Mouse (Mus musculus): ENCODE results near the gene Adgra3. TPM values are rescaled to one million over a fixed set of nuclear protein-coding genes. Genes with fewer than 3 reads are reported as not detected.

Adgra3 gene
- polyA plus RNA-seq, 1 experiment, result not detected

GRCm38 (mm10) chr5:49999764-50000163, 59.0 kb downstream of the Adgra3 start:
- TF ChIP-seq CTCF (IDR thresholded peaks at IDR 0.05; ENCODE audit: insufficient read depth, low read depth, low read length) (no peak), POLR2A (IDR thresholded peaks at IDR 0.05; ENCODE audit: insufficient read depth, low read depth, low read length) (no peak)
- Histone ChIP-seq H3K4me1 (ENCODE audit: control insufficient read depth, insufficient read depth, low read length) (peaks cover 15% of the 10 kb centered on the region), H3K27ac (ENCODE audit: insufficient read depth, low read depth, low read length) (no peak overlapping the region), H3K4me3 (ENCODE audit: insufficient read depth, low read depth, low read length) (no peak overlapping the region)
- 40% methylated on average over 9 of the region's 9 CpGs for WGBS

DNA sequence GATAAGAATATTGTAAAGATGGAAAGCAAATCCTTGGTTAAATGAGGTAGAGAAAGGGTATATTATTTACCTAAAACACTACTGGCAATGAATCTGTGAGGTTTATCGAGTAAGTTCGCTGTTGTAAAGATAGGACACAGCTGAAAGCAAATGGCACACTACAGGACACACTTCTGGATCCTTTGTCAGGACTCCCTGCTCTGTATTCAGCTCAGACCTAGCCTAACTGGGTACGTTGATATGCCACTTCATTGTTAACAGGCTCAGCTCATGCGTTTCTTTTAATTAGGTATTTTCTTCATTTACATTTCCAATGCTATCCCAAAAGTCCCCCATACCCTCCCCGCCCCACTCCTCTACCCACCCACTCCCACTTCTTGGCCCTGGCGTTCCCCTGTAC, 61.8 kb downstream of the Adgra3 start:
- WGBS, result 52% methylated on average over 6 of the region's 6 CpGs
- no peak for TF ChIP-seq CTCF (IDR thresholded peaks at IDR 0.05; ENCODE audit: insufficient read depth, low read depth, low read length)
- no peak for TF ChIP-seq POLR2A (IDR thresholded peaks at IDR 0.05; ENCODE audit: insufficient read depth, low read depth, low read length)
- Histone ChIP-seq H3K27ac (ENCODE audit: insufficient read depth, low read depth, low read length) (peak overlapping the region; percentile 90), H3K4me3 (ENCODE audit: insufficient read depth, low read depth, low read length) (no peak overlapping the region), H3K4me1 (ENCODE audit: control insufficient read depth, insufficient read depth, low read length) (peaks cover 15% of the 10 kb centered on the region)

DNA sequence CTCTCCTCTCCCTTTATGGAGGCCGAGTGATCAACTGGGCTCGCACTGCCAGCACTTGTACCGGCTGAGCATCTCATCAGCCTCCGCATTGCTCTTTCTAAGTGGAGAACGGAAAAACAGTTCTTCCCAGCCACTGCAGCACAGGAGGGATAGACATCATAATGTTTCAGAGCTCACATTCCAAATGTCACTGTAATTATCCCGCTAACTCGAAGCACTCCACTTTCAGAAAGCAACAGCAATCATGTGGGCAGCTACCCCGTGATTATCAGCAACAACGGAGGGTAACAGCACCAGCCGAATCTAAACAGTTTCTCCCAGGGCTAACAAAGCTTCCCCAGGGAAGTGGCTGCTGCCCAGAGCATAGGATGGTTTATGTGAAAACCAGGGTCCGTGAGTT, 62.3 kb downstream of the Adgra3 start:
- Histone ChIP-seq H3K4me1 (ENCODE audit: control insufficient read depth, insufficient read depth, low read length) (peaks cover 15% of the 10 kb centered on the region), H3K27ac (ENCODE audit: insufficient read depth, low read depth, low read length) (peak overlapping the region; percentile 90), H3K4me3 (ENCODE audit: insufficient read depth, low read depth, low read length) (no peak overlapping the region)
- TF ChIP-seq POLR2A (IDR thresholded peaks at IDR 0.05; ENCODE audit: insufficient read depth, low read depth, low read length), result no peak
- no peak for TF ChIP-seq CTCF (IDR thresholded peaks at IDR 0.05; ENCODE audit: insufficient read depth, low read depth, low read length)
- WGBS, result 22% methylated on average over 11 of the region's 11 CpGs

DNA sequence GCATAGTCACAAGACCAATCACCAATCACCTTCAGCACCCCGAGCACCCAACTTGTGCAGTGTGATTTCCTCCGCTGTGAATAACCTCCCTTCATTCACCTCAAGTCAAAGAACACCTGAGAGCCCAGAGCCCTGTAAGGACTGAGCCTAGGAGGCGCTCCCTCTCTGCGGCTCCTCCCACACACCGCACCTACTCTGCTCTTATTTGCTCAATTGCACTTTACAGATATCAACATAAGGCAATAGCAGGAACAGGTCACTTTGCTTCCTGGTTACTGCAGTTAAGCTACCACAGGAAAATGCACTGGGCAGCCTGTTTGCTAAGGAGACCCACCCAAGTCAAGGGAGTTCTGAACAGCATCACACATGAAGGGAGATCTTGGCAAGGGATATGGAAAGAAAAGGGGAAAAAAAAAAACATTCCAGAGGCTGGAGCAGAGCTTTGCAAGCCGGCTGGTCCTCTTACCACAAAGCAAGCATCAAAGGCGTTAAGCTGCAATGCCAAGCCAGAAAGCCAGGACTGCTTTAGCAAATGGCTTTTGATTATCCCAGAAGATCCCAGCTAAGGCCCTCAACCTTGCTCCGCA, 68.0 kb downstream of the Adgra3 start:
- WGBS, result 89% methylated on average over 8 of the region's 8 CpGs
- Histone ChIP-seq H3K27ac (ENCODE audit: insufficient read depth, low read depth, low read length) (no peak overlapping the region), H3K4me3 (ENCODE audit: insufficient read depth, low read depth, low read length) (no peak overlapping the region), H3K4me1 (ENCODE audit: control insufficient read depth, insufficient read depth, low read length) (peaks cover 6% of the 10 kb centered on the region; the same call in 1 of the 2 replicates)
- TF ChIP-seq CTCF (IDR thresholded peaks at IDR 0.05; ENCODE audit: insufficient read depth, low read depth, low read length), result no peak
- no peak for TF ChIP-seq POLR2A (IDR thresholded peaks at IDR 0.05; ENCODE audit: insufficient read depth, low read depth, low read length)

DNA sequence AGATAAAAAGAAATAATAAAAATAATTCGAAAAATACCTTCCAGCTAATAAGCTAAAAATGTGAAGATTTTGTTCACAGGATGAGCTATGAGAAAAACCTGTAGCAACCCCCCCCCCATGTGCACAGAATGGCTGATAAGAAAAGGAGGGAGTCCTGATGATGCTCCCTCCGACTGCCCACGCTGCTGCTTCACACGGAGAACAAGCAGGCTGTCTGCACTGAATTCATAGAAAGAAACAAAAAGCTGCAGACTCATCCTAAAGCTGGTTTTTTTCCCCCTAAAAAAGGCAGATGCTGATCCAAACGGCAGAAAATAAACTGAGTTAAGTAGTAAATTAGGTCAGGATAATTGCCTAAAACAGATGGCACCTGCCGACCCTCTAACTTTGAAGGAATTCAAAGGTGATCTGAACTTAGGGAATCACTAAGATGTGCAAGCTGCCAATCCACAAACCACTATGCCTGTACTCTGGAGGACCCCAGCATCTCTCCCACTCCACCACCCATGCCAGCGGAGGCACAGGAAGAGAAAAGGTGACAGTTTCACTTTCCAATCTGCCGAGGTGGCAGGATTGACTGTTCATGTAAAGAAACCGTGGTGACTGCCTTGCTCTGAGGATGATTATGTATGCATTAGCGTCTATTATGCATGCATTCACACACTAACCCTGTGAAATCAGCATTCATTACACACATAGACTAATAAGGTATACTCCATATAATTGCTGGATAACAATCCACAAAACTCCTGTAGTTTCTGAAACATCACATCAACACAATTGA, 70.6 kb downstream of the Adgra3 start:
- H3K27ac ChIP-seq (ENCODE audit: insufficient read depth, low read depth, low read length), result no peak overlapping the region

DNA sequence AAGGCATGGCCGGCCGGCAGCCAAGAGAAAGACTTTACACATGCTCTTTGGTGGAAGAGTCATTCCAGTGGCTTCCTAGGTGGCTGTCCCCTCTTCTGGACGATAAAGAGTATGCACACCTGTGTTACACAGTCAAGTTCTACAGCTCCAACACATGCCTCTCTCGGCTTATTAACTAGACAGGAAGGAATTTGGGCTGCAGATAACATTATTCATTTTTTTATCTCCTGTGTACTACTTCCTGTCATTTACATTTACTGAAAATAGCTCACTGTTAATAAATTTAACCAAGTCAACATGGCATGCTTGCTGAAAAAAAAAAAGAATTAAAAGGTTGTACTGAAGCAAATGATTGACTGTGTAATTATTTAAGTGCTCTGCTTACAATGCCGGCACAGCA, 78.1 kb downstream of the Adgra3 start:
- H3K4me3 ChIP-seq (ENCODE audit: insufficient read depth, low read depth, low read length), result no peak overlapping the region
- H3K4me1 ChIP-seq (ENCODE audit: control insufficient read depth, insufficient read depth, low read length), result peaks cover 3% of the 10 kb centered on the region; the same call in 1 of the 2 replicates
- WGBS, result 79% methylated on average over 5 of the region's 5 CpGs
- TF ChIP-seq CTCF (IDR thresholded peaks at IDR 0.05; ENCODE audit: insufficient read depth, low read depth, low read length), result no peak
- TF ChIP-seq POLR2A (IDR thresholded peaks at IDR 0.05; ENCODE audit: insufficient read depth, low read depth, low read length), result no peak
- H3K27ac ChIP-seq (ENCODE audit: insufficient read depth, low read depth, low read length), result no peak overlapping the region

More for the DNA sequence above, 70.6 kb downstream of the Adgra3 start:
- TF ChIP-seq POLR2A (IDR thresholded peaks at IDR 0.05; ENCODE audit: insufficient read depth, low read depth, low read length), result no peak
- no peak for TF ChIP-seq CTCF (IDR thresholded peaks at IDR 0.05; ENCODE audit: insufficient read depth, low read depth, low read length)
- WGBS, result 48% methylated on average over 10 of the region's 10 CpGs
- Histone ChIP-seq H3K4me3 (ENCODE audit: insufficient read depth, low read depth, low read length) (no peak overlapping the region), H3K4me1 (ENCODE audit: control insufficient read depth, insufficient read depth, low read length) (peaks cover 6% of the 10 kb centered on the region; the same call in 1 of the 2 replicates)

DNA sequence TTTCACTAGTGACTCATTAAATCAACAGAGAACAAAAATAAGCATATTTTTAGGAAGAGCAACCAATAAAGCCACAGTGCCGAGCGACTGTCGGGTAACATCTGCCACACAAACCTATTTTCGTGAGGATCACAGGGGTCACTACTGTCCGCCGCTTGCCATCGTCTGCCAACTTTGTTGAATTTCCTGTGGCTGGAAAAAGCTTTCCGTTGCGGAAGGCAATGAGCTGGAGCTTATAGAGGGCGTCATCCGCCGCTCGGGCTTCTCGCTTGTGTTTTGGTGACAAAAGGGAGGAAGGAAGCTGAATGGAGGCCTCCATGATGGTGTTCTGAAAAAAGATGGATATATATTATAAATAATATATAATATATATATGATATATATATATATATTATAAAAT, 79.6 kb downstream of the Adgra3 start:
- 94% methylated on average over 14 of the region's 14 CpGs for WGBS
- H3K4me1 ChIP-seq (ENCODE audit: control insufficient read depth, insufficient read depth, low read length), result peaks cover 3% of the 10 kb centered on the region; the same call in 1 of the 2 replicates
- no peak overlapping the region for H3K4me3 ChIP-seq (ENCODE audit: insufficient read depth, low read depth, low read length)
- TF ChIP-seq POLR2A (IDR thresholded peaks at IDR 0.05; ENCODE audit: insufficient read depth, low read depth, low read length) (no peak), CTCF (IDR thresholded peaks at IDR 0.05; ENCODE audit: insufficient read depth, low read depth, low read length) (no peak)
- no peak overlapping the region for H3K27ac ChIP-seq (ENCODE audit: insufficient read depth, low read depth, low read length)

GRCm38 (mm10) chr5:49975971-49976370, 82.8 kb downstream of the Adgra3 start:
- WGBS, result 39% methylated on average over 2 of the region's 2 CpGs
- TF ChIP-seq POLR2A (IDR thresholded peaks at IDR 0.05; ENCODE audit: insufficient read depth, low read depth, low read length), result no peak
- TF ChIP-seq CTCF (IDR thresholded peaks at IDR 0.05; ENCODE audit: insufficient read depth, low read depth, low read length), result no peak
- H3K4me1 ChIP-seq (ENCODE audit: control insufficient read depth, insufficient read depth, low read length), result peaks cover 3% of the 10 kb centered on the region; the same call in 1 of the 2 replicates
- H3K4me3 ChIP-seq (ENCODE audit: insufficient read depth, low read depth, low read length), result no peak overlapping the region
- H3K27ac ChIP-seq (ENCODE audit: insufficient read depth, low read depth, low read length), result no peak overlapping the region

GRCm38 (mm10) chr5:49974211-49974610, 84.6 kb downstream of the Adgra3 start:
- no peak overlapping the region for H3K27ac ChIP-seq (ENCODE audit: insufficient read depth, low read depth, low read length)
- no peak overlapping the region for H3K4me3 ChIP-seq (ENCODE audit: insufficient read depth, low read depth, low read length)
- no peaks in the 10 kb centered on the region for H3K4me1 ChIP-seq (ENCODE audit: control insufficient read depth, insufficient read depth, low read length)
- WGBS, result 89% methylated on average over 4 of the region's 4 CpGs
- TF ChIP-seq POLR2A (IDR thresholded peaks at IDR 0.05; ENCODE audit: insufficient read depth, low read depth, low read length), result no peak
